Mouse (Mus musculus): Measurements from ENCODE around the gene Nploc4.

DNA sequence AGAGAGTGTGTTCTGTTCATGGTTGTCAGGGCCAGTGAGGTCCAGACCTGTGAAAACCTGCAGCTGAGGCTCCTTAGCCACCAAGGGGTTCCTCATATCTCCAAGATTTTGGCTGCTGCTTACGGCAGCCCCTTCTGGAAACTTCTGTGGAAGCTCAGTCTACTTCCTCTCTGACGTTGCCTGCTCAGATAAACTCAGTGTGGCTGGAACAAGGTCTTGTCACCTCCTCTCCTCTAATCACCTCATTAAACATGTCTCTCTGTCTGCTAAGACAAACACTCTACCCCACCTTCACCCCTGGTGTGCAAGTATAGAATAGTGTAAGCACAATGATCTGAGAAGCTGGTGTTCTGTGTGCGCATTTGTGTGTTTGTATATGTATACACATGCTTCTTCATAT is 8.0 kb upstream of the Nploc4 start:
- no peak for TF ChIP-seq CTCF (IDR thresholded peaks at IDR 0.05; ENCODE audit: insufficient read depth, low read length)
- TF ChIP-seq POLR2A (IDR thresholded peaks at IDR 0.05; ENCODE audit: borderline replicate concordance, extremely low read depth, low read depth, low read length), result no peak

Measured in lung, adult 2 months (tissue).